Mouse (Mus musculus) adrenal gland, adult 10 weeks (tissue): ENCODE results near the gene Tmem177. TPM values are rescaled to one million over a fixed set of nuclear protein-coding genes. Genes with fewer than 3 reads are reported as not detected.

Source experiments
- polyA plus RNA-seq: library from polyadenylated mRNA; stranded (reverse); fragments of 350-450 nt; fragmentation: Illumina TruSeq; extraction: RNeasy Lipid Tissue Mini Kit (QIAGEN cat#74804); gene quantifications from one replicate; pipeline ENCODE4 v1.2.3, GENCODE M21; 2014; ENCODE audit warnings: low read depth, low replicate concordance

The Tmem177 gene
- polyA plus RNA-seq, result 7.9 TPM

DNA sequence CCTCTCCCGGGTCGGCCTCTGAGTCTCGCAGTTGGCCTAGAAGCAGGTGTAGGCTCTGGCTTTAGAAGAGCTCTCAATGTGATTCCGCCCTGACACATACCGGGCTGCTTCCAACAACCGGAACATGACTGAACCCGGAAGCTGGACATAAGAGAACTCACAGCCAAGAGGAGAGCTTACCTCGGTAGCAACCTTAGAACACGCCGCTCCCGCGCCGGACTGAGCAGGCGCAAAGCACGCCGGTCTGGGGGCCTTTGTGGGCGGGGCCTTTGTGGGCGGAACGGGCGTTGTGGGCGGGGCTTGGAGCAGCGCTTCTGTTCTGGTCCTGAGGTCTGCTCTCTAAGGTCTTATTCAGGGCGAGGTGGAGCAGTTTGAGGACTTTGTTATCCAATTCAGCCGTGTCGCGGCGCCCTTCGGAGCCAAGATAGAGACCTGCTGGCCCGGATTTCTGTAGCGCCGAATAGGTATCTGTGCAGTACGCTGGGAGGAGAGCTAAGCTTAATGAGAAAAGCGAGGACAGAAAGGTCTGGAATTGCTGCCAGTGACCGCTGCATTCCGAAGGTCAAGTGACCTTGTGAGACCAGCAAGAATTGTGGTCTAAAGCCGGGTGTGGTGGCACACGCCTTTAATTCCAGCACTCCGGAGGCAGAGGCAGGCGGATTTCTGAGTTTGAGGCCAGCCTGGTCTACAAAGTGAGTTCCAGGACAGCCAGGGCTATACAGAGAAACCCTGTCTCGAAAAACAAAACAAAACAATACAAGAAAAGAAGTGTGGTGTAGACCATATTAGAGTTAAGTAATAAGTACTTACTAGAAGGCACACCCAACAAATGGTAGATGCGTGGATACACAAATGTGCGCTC, at the start of gene Tmem177:
Gene Tmem177, minus strand, starts transcription at position 256 of the 862 bp plus-strand sequence.

Other genes starting within 250 kb of the Tmem177 start
- gene Ptpn4, start 75.6 kb downstream of the Tmem177 start, polyA plus RNA-seq, result 55.2 TPM
- gene Cfap221, start 84.0 kb upstream of the Tmem177 start, polyA plus RNA-seq, result not detected
- gene Sctr, start 93.7 kb upstream of the Tmem177 start, polyA plus RNA-seq, result 1.3 TPM
- 0.47 TPM for gene Tmem37, start 160.9 kb upstream of the Tmem177 start, polyA plus RNA-seq
- gene Dbi, start 207.9 kb upstream of the Tmem177 start, polyA plus RNA-seq, result 868 TPM
- 7.6 TPM for gene 3110009E18Rik, start 208.0 kb upstream of the Tmem177 start, polyA plus RNA-seq